ENCODE assay signal across 11 mouse cellular contexts in the genomic region with DNA sequence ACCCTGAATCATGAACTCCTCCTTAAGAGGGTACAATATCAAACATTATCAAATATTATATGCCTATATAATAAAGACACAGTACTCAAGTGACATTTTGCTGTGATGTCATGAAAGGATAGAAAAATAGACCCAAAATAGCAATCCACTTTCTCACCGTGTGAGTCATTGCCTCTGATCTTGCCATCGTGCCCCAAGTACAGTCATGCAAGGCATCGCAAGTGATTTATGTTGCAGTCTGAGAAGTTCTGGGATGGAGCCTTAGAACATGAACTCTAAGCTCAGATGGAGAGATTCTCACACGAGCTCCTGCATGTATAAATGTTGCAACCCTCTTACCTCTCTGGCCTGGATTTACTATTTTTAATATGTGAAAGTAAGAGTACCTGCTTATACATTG.
"Had no signal": no experiment of that assay in that cellular context is flagged by ENCODE, and none has a peak within 500 bp of the region (broad histone marks: within the 10 kb centered on the region; RNA-seq: fewer than 3 reads in every experiment).

No protein-coding gene starts in this region.

- H3K36me3 ChIP-seq: limb, embryonic 15.5 days; liver, embryonic 12.5 days; midbrain, embryonic 12.5 days; neural tube, embryonic 15.5 days had no signal

- H3K4me3 ChIP-seq: limb, embryonic 15.5 days; liver, embryonic 12.5 days; midbrain, embryonic 12.5 days; neural tube, embryonic 15.5 days had no signal

- H3K27me3 ChIP-seq: limb, embryonic 15.5 days; liver, embryonic 12.5 days; midbrain, embryonic 12.5 days; neural tube, embryonic 15.5 days had no signal

- DNase-seq: layer of hippocampus, postnatal 36 days; lung, embryonic 14.5 days; lung, postnatal 10 days; right cerebral cortex, adult 18-20 months; right cerebral cortex, postnatal 25 days; thymus, postnatal 4 days had no signal

- H3K4me2 ChIP-seq: limb, embryonic 15.5 days; liver, embryonic 12.5 days; lung, embryonic 14.5 days; midbrain, embryonic 12.5 days; neural tube, embryonic 15.5 days had no signal

- ATAC-seq: liver, embryonic 12.5 days; midbrain, embryonic 16.5 days had no signal
